In the genomic region with DNA sequence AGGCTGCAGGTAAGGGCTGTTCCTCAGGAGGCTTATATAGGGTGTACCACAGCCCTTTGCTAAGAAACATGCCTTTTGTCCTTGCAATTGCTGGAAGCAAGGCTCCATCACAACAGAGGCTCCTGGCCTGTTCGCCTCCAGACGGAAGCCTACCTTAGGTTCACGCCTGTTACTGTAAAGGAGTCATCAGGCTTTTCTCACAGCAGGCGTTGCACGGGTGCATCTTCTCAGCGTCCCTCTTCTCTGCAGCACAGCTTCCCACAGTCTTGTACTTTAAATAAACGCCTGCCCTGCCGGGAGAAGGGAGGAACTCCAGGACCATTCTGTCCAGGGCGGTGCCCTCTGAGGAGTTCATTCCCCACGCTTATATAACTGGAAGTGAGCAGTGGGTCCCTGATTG, we compare ENCODE assay signal across 8 mouse cellular contexts.
A peak's percentile ranks its signal among the peaks of the same experiment; 100 is the strongest.
DNase-seq lines count a peak whose midpoint lies in the region; ATAC-seq and TF ChIP-seq lines count a peak whose summit lies in the region.

No protein-coding gene starts in this region.

- 0 out of 2 replicates have a peak, but pooled peaks have one; percentile 21 for ATAC-seq in liver, embryonic 12.5 days
- ATAC-seq in intestine, postnatal 0 days: no peak

- peak; percentile 24 for DNase-seq in gastrocnemius, adult 2 months
- no peak for DNase-seq in gastrocnemius, adult 8-10 months (ENCODE audit: low spot score in 2 of 2)
- no peak for DNase-seq in liver
- no peak for DNase-seq in spleen, postnatal 10 days (ENCODE audit: low spot score in 2 of 2)
- no peak for DNase-seq in gastrocnemius, adult 18-20 months (ENCODE audit: low spot score)

- no peak overlapping the region for H3K4me2 ChIP-seq in liver, embryonic 12.5 days
- no peak overlapping the region for H3K4me2 ChIP-seq in intestine, postnatal 0 days (replicated peaks; ENCODE audit: low read depth)

- H3K36me3 ChIP-seq in liver, embryonic 12.5 days: no peaks in the 10 kb centered on the region
- H3K36me3 ChIP-seq in intestine, postnatal 0 days (ENCODE audit: control insufficient read depth, insufficient read depth): no peaks in the 10 kb centered on the region

- no peaks in the 10 kb centered on the region for H3K4me1 ChIP-seq in liver, embryonic 12.5 days
- H3K4me1 ChIP-seq in brown adipose tissue, adult 24 weeks (ENCODE audit: control insufficient read depth, insufficient read depth, insufficient read length, low read length): peaks cover 13% of the 10 kb centered on the region
- H3K4me1 ChIP-seq in intestine, postnatal 0 days (replicated peaks; ENCODE audit: control insufficient read depth, insufficient read depth, low read length): no peaks in the 10 kb centered on the region

- TF ChIP-seq CTCF in gastrocnemius, adult 2 months (IDR thresholded peaks at IDR 0.05): no peak
- TF ChIP-seq CTCF in intestine, postnatal 0 days (IDR thresholded peaks at IDR 0.05; ENCODE audit: low read depth): peak; percentile 5; the same call in 1 of the 2 replicates

- H3K27ac ChIP-seq in gastrocnemius, adult 2 months: peak overlapping the region; percentile 48; the same call in 1 of the 2 replicates
- H3K27ac ChIP-seq in liver, embryonic 12.5 days: no peak overlapping the region
- peak overlapping the region; percentile 26; the same call in 1 of the 2 replicates for H3K27ac ChIP-seq in brown adipose tissue, adult 24 weeks (replicated peaks; ENCODE audit: low read depth, low read length)
- no peak overlapping the region for H3K27ac ChIP-seq in intestine, postnatal 0 days (ENCODE audit: low read depth, low read length)

- H3K9me3 ChIP-seq in liver, embryonic 12.5 days (replicated peaks): no peaks in the 10 kb centered on the region
- H3K9me3 ChIP-seq in intestine, postnatal 0 days (ENCODE audit: control insufficient read depth): no peaks in the 10 kb centered on the region

- WGBS in liver, embryonic 12.5 days (ENCODE audit: insufficient replicate concordance): 55% methylated on average over 10 of the region's 10 CpGs
- 45% methylated on average over 10 of the region's 10 CpGs for WGBS in intestine, postnatal 0 days

- intact Hi-C loops in gastrocnemius, adult 2 months (cut with DNase I): no loop called here

- H3K27me3 ChIP-seq in liver, embryonic 12.5 days (replicated peaks): no peaks in the 10 kb centered on the region
- H3K27me3 ChIP-seq in intestine, postnatal 0 days (replicated peaks; ENCODE audit: control insufficient read depth, insufficient read depth, low read length): no peaks in the 10 kb centered on the region

- H3K4me3 ChIP-seq in gastrocnemius, adult 2 months: no peak overlapping the region
- no peak overlapping the region for H3K4me3 ChIP-seq in liver, embryonic 12.5 days
- H3K4me3 ChIP-seq in brown adipose tissue, adult 24 weeks (ENCODE audit: insufficient read depth, low read depth, low read length): peak overlapping the region; percentile 10; the same call in 1 of the 2 replicates
- no peak overlapping the region for H3K4me3 ChIP-seq in intestine, postnatal 0 days (ENCODE audit: low read depth, low read length)

- H3K9ac ChIP-seq in liver, embryonic 12.5 days: no peak overlapping the region
- H3K9ac ChIP-seq in intestine, postnatal 0 days (ENCODE audit: low read depth, low read length): no peak overlapping the region

Comparison
In these comparisons a context has a peak if more than half of its experiments do, and no peak if none do; other contexts are left out.
1. H3K27ac ChIP-seq: peak in gastrocnemius, adult 2 months (single experiment) and brown adipose tissue, adult 24 weeks (single experiment); none in liver, embryonic 12.5 days (single experiment) and intestine, postnatal 0 days (single experiment).